Comparison of ENCODE assay signal across 7 mouse cellular contexts in the genomic region with DNA sequence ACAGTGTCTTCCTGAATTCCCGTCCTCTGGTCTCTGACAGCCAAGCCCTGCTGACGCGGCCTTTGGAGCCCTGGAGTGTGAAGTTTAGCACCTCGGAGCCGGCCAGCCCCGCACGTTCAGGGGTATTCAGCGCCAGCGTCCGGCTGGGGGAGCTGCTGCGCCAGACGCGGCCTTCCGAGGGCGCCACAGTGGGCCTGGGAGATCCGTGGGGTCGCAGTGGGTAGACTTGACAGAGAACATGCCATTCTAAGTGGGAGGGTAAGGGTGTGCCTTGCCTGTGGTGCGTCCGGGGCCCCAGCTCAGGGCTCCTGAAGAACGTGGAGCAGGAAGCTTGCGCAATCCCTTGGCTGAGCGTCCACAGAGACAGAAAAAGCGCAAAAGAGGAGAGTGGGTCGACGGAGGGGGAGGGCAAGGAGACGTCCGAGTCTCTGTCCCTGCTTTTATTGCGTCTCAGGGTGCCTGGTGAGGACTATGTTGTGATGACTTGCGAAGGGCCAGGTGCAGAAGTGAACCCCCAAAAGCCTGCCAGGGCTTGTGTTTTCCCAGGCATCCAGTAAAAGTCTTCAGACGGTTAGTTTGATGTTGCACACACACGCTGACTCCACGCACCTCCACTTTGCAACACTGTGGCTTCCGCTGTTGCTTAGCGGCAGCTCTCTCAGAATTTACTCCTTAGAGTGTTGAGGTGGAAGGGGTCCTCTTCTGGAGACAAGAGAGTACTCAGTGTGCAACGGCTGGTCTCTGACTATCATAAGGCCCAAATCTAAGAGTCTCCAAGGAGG. TPM values are rescaled to one million over a fixed set of nuclear protein-coding genes. Genes with fewer than 3 reads are reported as not detected.
DNase-seq lines count a peak whose midpoint lies in the region; ATAC-seq and TF ChIP-seq lines count a peak whose summit lies in the region.

No protein-coding gene starts in this region.

- H3K27me3 ChIP-seq in C2C12 (ENCODE audit: control insufficient read depth, insufficient read depth, insufficient read length) (peaks cover 7% of the 10 kb centered on the region), G1E (ENCODE audit: insufficient read depth, low read length) (no peaks in the 10 kb centered on the region)
- peaks cover 52% of the 10 kb centered on the region for H3K27me3 ChIP-seq in limb, embryonic 11.5 days (ENCODE audit: control insufficient read depth, insufficient read depth, low read length)
- peaks cover 87% of the 10 kb centered on the region for H3K27me3 ChIP-seq in midbrain, embryonic 10.5 days (ENCODE audit: low read depth, poor library complexity, severe bottlenecking)

- H3K79me2 ChIP-seq in C2C12 (ENCODE audit: control insufficient read depth, insufficient read depth), result peaks cover 27% of the 10 kb centered on the region

- H3K79me3 ChIP-seq in C2C12 (ENCODE audit: low read depth), result peaks cover 9% of the 10 kb centered on the region

- WGBS in limb, embryonic 11.5 days, result under 1% methylated on average over 35 of the region's 35 CpGs
- WGBS in midbrain, embryonic 10.5 days, result 2% methylated on average over 35 of the region's 35 CpGs

- no peak overlapping the region for H3K9ac ChIP-seq in limb, embryonic 11.5 days (ENCODE audit: low read length)

- no peak overlapping the region for H3ac ChIP-seq in C2C12 (ENCODE audit: control insufficient read depth, insufficient read length, low read depth)

- H3K4me1 ChIP-seq in G1E (ENCODE audit: insufficient read depth, low read depth, low read length), result no peaks in the 10 kb centered on the region
- peaks cover 55% of the 10 kb centered on the region for H3K4me1 ChIP-seq in limb, embryonic 11.5 days (ENCODE audit: control insufficient read depth, insufficient read depth, low read length)
- peaks cover 89% of the 10 kb centered on the region for H3K4me1 ChIP-seq in midbrain, embryonic 10.5 days

- no peak overlapping the region for H3K4me3 ChIP-seq in C2C12 (ENCODE audit: insufficient read depth, poor library complexity, severe bottlenecking)
- peak overlapping the region; percentile 3; the same call in 1 of the 2 replicates for H3K4me3 ChIP-seq in G1E (ENCODE audit: low read depth, low read length)
- H3K4me3 ChIP-seq in limb, embryonic 11.5 days (ENCODE audit: low read depth, low read length), result 0 out of 2 replicates have a peak overlapping the region, but pooled peaks have one; percentile 5
- peak overlapping the region; percentile 12; the same call in 1 of the 2 replicates for H3K4me3 ChIP-seq in midbrain, embryonic 10.5 days

- ATAC-seq in G1E (ENCODE audit: extremely low read depth, insufficient number of reproducible peaks, low FRiP score, poor library complexity, severe bottlenecking), result no peak
- no peak for ATAC-seq in limb, embryonic 11.5 days (ENCODE audit: insufficient number of reproducible peaks, low FRiP score, low TSS enrichment, low read depth)

- TF ChIP-seq CTCF in C2C12 (IDR thresholded peaks at IDR 0.05; ENCODE audit: control insufficient read depth, insufficient read depth, insufficient read length) (no peak), G1E (IDR thresholded peaks at IDR 0.05; ENCODE audit: low read depth, low read length) (no peak)

- H3K4me2 ChIP-seq in limb, embryonic 11.5 days (ENCODE audit: low read depth, severe bottlenecking), result no peak overlapping the region

- H3K27ac ChIP-seq in limb, embryonic 11.5 days (replicated peaks; ENCODE audit: low read depth, low read length), result no peak overlapping the region
- H3K27ac ChIP-seq in midbrain, embryonic 10.5 days (replicated peaks), result 0 out of 2 replicates have a peak overlapping the region, but pooled peaks have one; percentile 4

- peaks cover 96% of the 10 kb centered on the region for H3K9me3 ChIP-seq in G1E (replicated peaks)
- no peaks in the 10 kb centered on the region for H3K9me3 ChIP-seq in limb, embryonic 11.5 days (ENCODE audit: control insufficient read depth, low read length)
- no peaks in the 10 kb centered on the region for H3K9me3 ChIP-seq in midbrain, embryonic 10.5 days (replicated peaks)

- H3K36me3 ChIP-seq in C2C12 (ENCODE audit: control insufficient read depth, insufficient read depth) (peaks cover 4% of the 10 kb centered on the region), G1E (replicated peaks) (no peaks in the 10 kb centered on the region)
- H3K36me3 ChIP-seq in limb, embryonic 11.5 days (ENCODE audit: control insufficient read depth, insufficient read depth, low read length), result no peaks in the 10 kb centered on the region
- no peaks in the 10 kb centered on the region for H3K36me3 ChIP-seq in midbrain, embryonic 10.5 days

- no peak for DNase-seq in G1E (ENCODE audit: low spot score)
- DNase-seq in embryo, embryonic 9.5 days (ENCODE audit: extremely low spot score), result peak; percentile 53
- peak; percentile 53 to 68 for DNase-seq in heart, postnatal 14 days
- DNase-seq in limb, embryonic 11.5 days (ENCODE audit: low spot score), result peak; percentile 65
- peak; percentile 48 for DNase-seq in midbrain, embryonic 10.5 days (ENCODE audit: low spot score)
- DNase-seq in thymus, postnatal 25 days, result peak; percentile 50

- intact Hi-C loops in heart, postnatal 14 days (cut with DNase I), result no loop called here

TF ChIP-seq in C2C12, 6 proteins besides CTCF, POLR2A, EP300 and RAD21:
- TF ChIP-seq CEBPB (IDR thresholded peaks at IDR 0.05; ENCODE audit: low read depth) (peak; percentile 95), MYOG (IDR thresholded peaks at IDR 0.05; ENCODE audit: control insufficient read depth, extremely low read depth, insufficient read length) (no peak)

RNA-seq across cellular contexts. Expression of a gene that starts 1.5 kb away (rescaled TPM):
- polyA plus RNA-seq in C2C12 (2012; fragmentation: generic; extraction: Trizol) (12.1 TPM), G1E (2012) (0.03 and 0.08 TPM in 2 replicates)
- total RNA-seq in G1E (2014; fragmentation: Nextera tagmentation) (not detected in 2 replicates), G1E (2017) (not detected in 2 replicates)
- 10 to 100 TPM; 15.2 to 17.8 TPM for total RNA-seq in heart, postnatal 14 days (2021)
- polyA plus RNA-seq in limb, embryonic 11.5 days (2014; fragmentation: Nextera tagmentation; extraction: Ambion mirVana), result 5.4 and 5.8 TPM in 2 replicates
- 5.1 and 7.1 TPM in 2 replicates for polyA plus RNA-seq in midbrain, embryonic 10.5 days (2016; fragmentation: Nextera tagmentation; extraction: Ambion mirVana)

RNA-seq across cellular contexts. Expression of a gene that starts 46.7 kb away (rescaled TPM):
- polyA plus RNA-seq in C2C12 (2012; fragmentation: generic; extraction: Trizol) (6.4 TPM), G1E (2012) (not detected in 2 replicates)
- total RNA-seq in G1E (2014; fragmentation: Nextera tagmentation) (not detected in 2 replicates), G1E (2017) (not detected in 2 replicates)
- total RNA-seq in heart, postnatal 14 days (2021), result 1 to 10 TPM; 6.0 to 6.1 TPM
- 12.2 and 13.4 TPM in 2 replicates for polyA plus RNA-seq in limb, embryonic 11.5 days (2014; fragmentation: Nextera tagmentation; extraction: Ambion mirVana)
- 13.5 and 15.0 TPM in 2 replicates for polyA plus RNA-seq in midbrain, embryonic 10.5 days (2016; fragmentation: Nextera tagmentation; extraction: Ambion mirVana)
